Mouse (Mus musculus): Measurements from ENCODE around the gene Tmem54.

Tmem54 gene

GRCm38 (mm10) chr4:129130755-129131303, 25.5 kb downstream of the Tmem54 start:
- DNase-seq, result peak; percentile 46 to 54

- DNase-seq, result peak; percentile 75 to 88
Observed at GRCm38 (mm10) chr4:129134799-129135585, 29.6 kb downstream of the Tmem54 start.

GRCm38 (mm10) chr4:129135637-129136036, 30.3 kb downstream of the Tmem54 start:
- DNase-seq, result no peak

- no peak for DNase-seq
Observed at GRCm38 (mm10) chr4:129136189-129136578, 30.8 kb downstream of the Tmem54 start.

GRCm38 (mm10) chr4:129136579-129137391, 31.4 kb downstream of the Tmem54 start, which contains the start of gene Fndc5:
Fndc5 (plus strand) TSS chr4:129136999.
- peak in 1 of 2 experiments; percentile 51 for DNase-seq

- no peak for DNase-seq
Observed at GRCm38 (mm10) chr4:129137392-129138321, 32.3 kb downstream of the Tmem54 start.

GRCm38 (mm10) chr4:129139642-129140041, 34.3 kb downstream of the Tmem54 start:
- DNase-seq, result no peak

GRCm38 (mm10) chr4:129140808-129141207, 35.5 kb downstream of the Tmem54 start:
- no peak for DNase-seq

- DNase-seq, result no peak
Observed at GRCm38 (mm10) chr4:129141560-129142438, 36.5 kb downstream of the Tmem54 start.

GRCm38 (mm10) chr4:129142439-129143045, 37.2 kb downstream of the Tmem54 start:
- no peak for DNase-seq

GRCm38 (mm10) chr4:129143509-129143908, 38.2 kb downstream of the Tmem54 start:
- DNase-seq, result no peak

GRCm38 (mm10) chr4:129144401-129145367, 39.3 kb downstream of the Tmem54 start:
- no peak for DNase-seq

GRCm38 (mm10) chr4:129145411-129145810, 40.1 kb downstream of the Tmem54 start:
- no peak for DNase-seq

GRCm38 (mm10) chr4:129145943-129146342, 40.6 kb downstream of the Tmem54 start:
- no peak for DNase-seq

GRCm38 (mm10) chr4:129146392-129146791, 41.0 kb downstream of the Tmem54 start:
- no peak for DNase-seq

GRCm38 (mm10) chr4:129147552-129148103, 42.3 kb downstream of the Tmem54 start:
- DNase-seq, result no peak

- DNase-seq, result no peak
Observed at GRCm38 (mm10) chr4:129149321-129149720, 44.0 kb downstream of the Tmem54 start.

- peak; percentile 42 to 67 for DNase-seq
Observed at GRCm38 (mm10) chr4:129151276-129151811, 46.0 kb downstream of the Tmem54 start.

GRCm38 (mm10) chr4:129157541-129157940, 52.2 kb downstream of the Tmem54 start:
- DNase-seq, result no peak

Measured in kidney, postnatal 36 days (tissue).